Mouse (Mus musculus): Measurements from ENCODE around the gene Gm45623.

Gene Gm45623

DNA sequence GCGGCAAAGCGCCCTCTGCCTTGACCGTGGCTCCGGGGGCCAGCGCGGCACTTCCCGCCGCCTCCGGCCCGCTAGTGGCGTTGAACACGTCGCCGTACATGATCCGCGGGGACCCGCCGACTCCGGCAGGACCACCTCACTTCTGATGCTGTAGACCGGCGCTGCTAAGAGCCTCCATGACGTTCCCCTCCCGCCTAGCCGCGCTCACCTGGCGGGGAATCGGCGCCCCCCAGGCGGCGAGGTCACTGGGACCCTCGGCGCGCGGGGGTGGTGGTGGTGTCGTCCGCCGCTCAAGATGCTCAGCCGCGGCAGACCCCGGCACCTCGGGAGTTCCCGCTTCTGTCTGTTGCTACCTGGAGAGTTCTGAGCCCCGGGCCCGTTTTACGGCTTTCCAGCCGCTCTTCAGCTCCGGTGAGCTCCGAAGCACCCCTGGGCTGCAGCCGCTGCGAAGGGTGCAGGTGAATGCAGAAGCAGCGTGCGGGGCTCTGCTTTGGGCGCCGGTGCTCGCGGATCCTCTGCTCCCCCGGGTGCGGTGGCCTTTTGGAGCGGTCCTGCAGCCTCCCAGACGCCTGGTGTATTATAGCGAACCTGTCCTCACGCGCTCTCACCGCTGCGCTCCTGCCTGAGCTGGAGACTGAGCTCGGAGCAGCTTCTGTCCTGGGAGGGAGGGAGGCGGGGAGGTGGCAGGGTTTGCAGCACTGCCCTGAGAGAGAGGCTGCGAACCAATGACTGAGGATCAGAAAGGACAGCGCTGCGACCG, at the start of gene Gm45623:
Gene Gm45623 (minus strand): TSS at position 636 of the 760 bp plus-strand sequence.
- no peak for DNase-seq (ENCODE audit: low spot score)

- DNase-seq (ENCODE audit: low spot score) = no peak
Measured at GRCm38 (mm10) chr13:56797459-56797858, 43.8 kb upstream of the Gm45623 start.

DNA sequence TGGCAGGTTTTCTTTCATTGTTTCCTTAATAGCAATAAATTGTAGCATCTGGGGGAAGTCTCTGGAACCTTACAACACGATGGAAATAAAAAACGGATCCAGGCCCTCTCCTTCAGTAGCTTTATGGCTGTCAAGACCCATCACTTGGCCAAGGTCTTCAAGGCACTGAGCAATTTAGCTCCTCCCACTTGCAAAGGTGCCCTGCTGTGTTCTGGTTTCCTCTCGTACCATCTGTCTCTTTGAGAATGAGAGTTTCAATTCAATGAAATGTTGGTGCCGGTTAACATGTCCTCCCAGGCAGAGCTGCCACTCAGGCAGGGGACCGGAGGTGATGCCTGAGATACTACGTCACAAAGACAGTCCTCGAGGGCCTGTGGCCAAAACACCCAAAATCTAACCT, 41.9 kb upstream of the Gm45623 start:
- no peak for DNase-seq (ENCODE audit: low spot score)

DNA sequence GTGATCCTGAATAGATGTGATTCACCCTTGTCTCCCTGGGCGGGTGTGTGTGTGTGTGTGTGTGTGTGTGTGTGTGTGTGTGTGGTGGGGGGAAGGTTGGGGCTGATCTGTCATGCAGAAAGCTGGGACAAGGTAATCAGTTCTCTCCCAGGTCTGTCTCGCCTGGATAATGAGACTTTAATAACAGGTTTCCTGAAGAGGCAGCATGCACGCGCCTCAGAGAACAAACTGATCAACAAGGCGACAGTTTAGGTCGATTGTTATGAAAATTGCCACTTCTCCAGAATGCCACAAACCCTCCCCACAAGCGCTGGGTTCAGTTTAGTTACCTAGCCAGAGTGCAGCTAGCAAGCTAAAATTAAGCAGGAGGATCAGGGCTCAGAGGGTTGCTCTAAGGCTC, 40.8 kb upstream of the Gm45623 start:
- no peak for DNase-seq (ENCODE audit: low spot score)

DNA sequence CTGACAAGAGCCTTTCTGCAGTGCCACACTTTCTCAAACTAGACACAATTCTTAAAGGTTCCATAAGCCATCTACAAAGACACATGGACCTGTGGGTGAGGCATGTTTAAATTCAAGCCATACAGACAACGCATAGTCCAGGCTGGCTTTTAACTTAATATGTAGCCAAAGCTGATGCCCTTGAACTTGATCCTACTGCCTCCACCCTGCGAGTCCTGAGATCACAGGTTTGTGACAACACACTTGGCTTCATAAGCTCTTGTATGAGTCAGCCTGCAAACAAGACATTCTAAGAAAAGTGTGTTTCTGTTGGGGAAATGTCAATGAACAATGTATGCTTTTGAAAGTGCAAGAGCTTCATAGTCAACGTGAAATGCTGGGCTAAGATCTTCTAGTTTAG, 39.2 kb upstream of the Gm45623 start:
- no peak for DNase-seq (ENCODE audit: low spot score)

DNA sequence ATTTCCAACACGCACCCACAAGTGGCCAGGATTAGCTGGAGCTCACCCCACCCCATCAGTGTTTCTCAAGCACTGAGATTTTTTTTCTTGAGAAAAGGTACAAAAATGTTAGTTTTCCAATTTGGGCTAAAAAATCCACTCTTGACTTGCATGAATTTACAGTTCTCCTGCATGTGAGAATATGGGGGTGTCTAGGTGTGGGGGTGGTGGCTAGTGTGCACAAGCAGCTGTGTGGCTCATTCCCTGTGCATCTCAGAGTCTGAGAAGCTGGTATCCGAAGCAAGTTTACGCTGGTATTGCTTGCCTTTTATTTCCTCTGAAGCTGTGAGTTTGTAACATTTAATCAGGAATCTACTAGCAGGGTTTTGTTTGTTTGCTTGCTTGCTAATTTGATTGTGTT, 37.1 kb upstream of the Gm45623 start:
- DNase-seq (ENCODE audit: low spot score) = no peak

DNA sequence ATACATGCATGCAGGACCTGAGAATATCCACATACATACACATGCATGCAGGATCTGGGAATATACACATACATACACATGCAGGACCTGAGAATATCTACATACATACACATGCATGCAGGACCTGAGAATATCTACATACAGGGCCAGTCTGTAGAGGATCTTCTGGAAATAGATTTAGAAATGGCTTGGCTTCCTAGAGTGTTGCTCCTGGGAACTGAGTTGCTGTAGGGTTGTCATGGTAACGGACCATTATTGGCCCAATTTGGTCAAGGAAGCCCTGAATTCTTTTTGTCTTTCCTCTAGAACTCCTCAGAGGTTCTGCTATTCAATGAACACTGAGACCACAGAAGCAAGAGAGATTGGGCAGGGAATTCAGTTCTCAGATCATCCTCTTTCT, 29.0 kb upstream of the Gm45623 start:
- DNase-seq (ENCODE audit: low spot score) = no peak

- no peak for DNase-seq (ENCODE audit: low spot score)
Measured at GRCm38 (mm10) chr13:56781697-56782096, 28.1 kb upstream of the Gm45623 start.

GRCm38 (mm10) chr13:56780746-56781469, 27.3 kb upstream of the Gm45623 start:
- DNase-seq (ENCODE audit: low spot score) = no peak

- no peak for DNase-seq (ENCODE audit: low spot score)
Measured at GRCm38 (mm10) chr13:56774304-56774703, 20.7 kb upstream of the Gm45623 start.

DNA sequence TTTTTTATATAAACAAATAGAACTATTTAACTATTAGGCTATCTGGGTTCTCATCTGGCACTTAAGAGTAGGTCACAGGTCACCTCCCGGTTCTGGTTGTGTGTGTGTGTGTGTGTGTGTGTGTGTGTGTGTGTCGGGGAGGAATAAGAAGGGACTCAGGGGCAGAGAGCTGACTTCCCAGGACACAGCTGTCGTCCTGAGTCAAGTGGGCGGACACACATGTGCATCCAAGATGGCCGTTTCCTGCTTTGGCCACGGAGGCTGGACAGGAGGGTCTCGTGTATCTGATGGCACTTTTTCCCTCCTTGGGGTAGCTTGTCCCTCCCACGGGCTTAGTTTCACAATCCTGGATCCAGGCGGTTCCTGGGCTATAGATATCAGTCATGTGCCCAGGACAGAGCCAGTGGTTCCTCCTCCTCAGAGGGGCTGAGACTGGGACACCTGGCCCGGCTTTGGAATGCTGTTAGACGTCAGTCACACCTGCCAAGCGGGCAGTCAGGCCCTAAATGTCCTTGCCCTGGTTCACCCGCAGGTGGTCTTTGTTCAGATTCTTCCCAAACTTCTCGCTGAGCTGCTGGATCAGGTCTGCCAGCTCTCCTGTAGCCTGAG, 19.7 kb upstream of the Gm45623 start:
- DNase-seq (ENCODE audit: low spot score) = no peak

- DNase-seq (ENCODE audit: low spot score) = no peak
Measured at GRCm38 (mm10) chr13:56772592-56772991, 19.0 kb upstream of the Gm45623 start.

- DNase-seq (ENCODE audit: low spot score) = no peak
Measured at GRCm38 (mm10) chr13:56770786-56771185, 17.2 kb upstream of the Gm45623 start.

GRCm38 (mm10) chr13:56770136-56770578, 16.5 kb upstream of the Gm45623 start:
- DNase-seq (ENCODE audit: low spot score) = no peak

GRCm38 (mm10) chr13:56769431-56769830, 15.8 kb upstream of the Gm45623 start:
- DNase-seq (ENCODE audit: low spot score) = no peak

DNA sequence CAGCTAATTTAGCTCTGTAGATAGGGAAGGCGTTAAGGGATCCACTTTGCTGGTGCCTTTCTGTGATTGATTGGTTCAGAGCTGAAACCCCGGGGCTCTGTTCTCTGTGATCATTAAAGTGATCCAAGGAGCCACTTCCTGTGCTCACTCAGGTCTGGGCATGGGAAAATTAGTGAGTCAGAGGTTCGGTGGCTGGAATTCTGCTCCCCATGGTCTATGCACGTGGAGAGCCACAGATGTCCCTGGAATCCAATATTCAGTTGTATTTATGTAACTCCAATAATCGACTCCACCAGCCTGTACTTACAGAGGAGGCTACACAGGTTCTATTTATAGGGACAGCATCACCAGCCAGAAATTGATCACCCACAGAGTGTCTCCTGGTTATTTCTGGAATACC, 12.6 kb upstream of the Gm45623 start:
- DNase-seq (ENCODE audit: low spot score) = no peak

GRCm38 (mm10) chr13:56765284-56766032, 11.8 kb upstream of the Gm45623 start:
- no peak for DNase-seq (ENCODE audit: low spot score)

DNA sequence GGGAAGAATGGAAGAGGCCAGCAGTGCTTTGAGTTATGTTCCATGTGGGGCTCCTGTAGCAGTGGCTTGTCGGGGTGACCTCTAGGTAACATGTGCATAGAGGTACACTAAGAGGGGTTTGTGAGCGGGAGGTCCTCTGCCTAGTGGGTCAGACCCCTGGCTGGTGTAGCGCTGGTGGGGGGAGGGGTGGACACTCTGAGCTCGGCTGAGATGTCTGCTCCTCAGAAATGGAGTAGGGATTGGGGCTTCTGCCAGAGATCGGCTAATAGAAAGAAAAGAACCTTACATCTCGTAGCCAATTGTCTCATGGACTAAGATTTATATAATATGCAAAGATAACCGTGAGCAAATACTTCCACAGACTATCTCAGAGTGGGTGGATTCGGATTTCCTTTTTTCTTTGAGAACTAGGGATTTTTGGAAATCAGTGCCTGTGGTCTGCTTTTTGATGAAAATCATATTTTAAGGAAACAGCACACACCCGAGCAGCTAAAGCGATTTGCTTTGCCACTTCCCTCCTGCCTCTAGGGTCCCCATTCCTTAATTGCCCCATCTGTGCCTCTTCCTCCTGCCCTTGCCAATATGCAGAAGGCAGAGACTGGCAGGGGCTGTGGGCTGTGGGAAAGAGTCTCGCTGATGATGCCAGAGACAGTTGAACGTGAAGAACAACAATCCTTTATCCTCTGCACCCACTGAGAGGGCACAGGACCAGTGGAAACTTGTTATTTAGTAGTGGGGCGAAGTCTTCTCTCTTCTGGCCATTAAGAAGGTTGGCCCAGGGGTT, 9.0 kb upstream of the Gm45623 start:
- DNase-seq (ENCODE audit: low spot score) = no peak

GRCm38 (mm10) chr13:56758492-56758891, 4.9 kb upstream of the Gm45623 start:
- DNase-seq (ENCODE audit: low spot score) = peak; percentile 72

- DNase-seq (ENCODE audit: low spot score) = no peak
Measured at GRCm38 (mm10) chr13:56757201-56757600, 3.6 kb upstream of the Gm45623 start.

DNA sequence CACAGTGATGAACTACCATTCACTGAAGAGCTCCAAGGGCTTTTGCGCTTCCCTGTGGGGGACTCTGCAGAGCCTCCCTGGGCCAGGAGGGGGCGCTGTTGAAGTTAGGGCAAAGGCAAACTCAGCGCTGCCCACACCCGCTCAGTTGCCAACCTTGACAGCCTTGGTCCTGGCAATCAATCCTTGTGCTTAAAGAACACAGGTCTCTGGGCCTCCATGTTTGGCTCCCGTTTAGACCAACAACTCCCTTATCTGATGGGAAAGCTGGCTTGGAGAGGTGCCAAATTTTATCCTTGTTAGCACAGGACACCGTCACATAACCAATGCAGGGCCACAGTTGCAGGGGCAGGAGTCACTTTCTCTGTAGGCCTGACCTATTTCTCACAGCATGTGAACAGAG, 2.2 kb upstream of the Gm45623 start:
- peak; percentile 43 for DNase-seq (ENCODE audit: low spot score)

All from T-cell, adult 2 months (primary cell).